Mouse (Mus musculus) gastrocnemius, postnatal 36 days (tissue): ENCODE results near the gene Rab35. TPM values are rescaled to one million over a fixed set of nuclear protein-coding genes. Genes with fewer than 3 reads are reported as not detected.

Experiments used
- DNase-seq, 2 experiments: peaks; one replicate each; pipeline ENCODE4 v3.0.0; 2022
- intact Hi-C: fragments of 180-260 bp; cut with DNase I; formaldehyde crosslinking; loops from one replicate; pipeline ENCODE4 v1.15.1; 2025
- long read RNA-seq, 2 experiments: library from polyadenylated mRNA; stranded (forward); transcript quantifications; one replicate each; pipeline ENCODE4 v2.0.0; 2021
- total RNA-seq, 2 experiments: library from RNA; stranded (reverse); gene quantifications; 2 replicates each; pipeline ENCODE4 v1.2.3; 2021

The Rab35 gene
- total RNA-seq: 10 to 100 TPM; 31.8 to 32.8 TPM
- long read RNA-seq, experiment 1, transcript Rab35-201 (6 exons, 2,820 nt): major isoform, 14 of 17 reads
- long read RNA-seq, experiment 1, partial matches to known transcripts: 1 of 17 reads
- long read RNA-seq, experiment 1, other reads (novel, unspliced or antisense): 2 of 17 reads
- long read RNA-seq, experiment 2, transcript Rab35-201 (6 exons, 2,820 nt): major isoform, 11 of 19 reads
- long read RNA-seq, experiment 2, partial matches to known transcripts: 1 of 19 reads
- long read RNA-seq, experiment 2, other reads (novel, unspliced or antisense): 7 of 19 reads

DNA sequence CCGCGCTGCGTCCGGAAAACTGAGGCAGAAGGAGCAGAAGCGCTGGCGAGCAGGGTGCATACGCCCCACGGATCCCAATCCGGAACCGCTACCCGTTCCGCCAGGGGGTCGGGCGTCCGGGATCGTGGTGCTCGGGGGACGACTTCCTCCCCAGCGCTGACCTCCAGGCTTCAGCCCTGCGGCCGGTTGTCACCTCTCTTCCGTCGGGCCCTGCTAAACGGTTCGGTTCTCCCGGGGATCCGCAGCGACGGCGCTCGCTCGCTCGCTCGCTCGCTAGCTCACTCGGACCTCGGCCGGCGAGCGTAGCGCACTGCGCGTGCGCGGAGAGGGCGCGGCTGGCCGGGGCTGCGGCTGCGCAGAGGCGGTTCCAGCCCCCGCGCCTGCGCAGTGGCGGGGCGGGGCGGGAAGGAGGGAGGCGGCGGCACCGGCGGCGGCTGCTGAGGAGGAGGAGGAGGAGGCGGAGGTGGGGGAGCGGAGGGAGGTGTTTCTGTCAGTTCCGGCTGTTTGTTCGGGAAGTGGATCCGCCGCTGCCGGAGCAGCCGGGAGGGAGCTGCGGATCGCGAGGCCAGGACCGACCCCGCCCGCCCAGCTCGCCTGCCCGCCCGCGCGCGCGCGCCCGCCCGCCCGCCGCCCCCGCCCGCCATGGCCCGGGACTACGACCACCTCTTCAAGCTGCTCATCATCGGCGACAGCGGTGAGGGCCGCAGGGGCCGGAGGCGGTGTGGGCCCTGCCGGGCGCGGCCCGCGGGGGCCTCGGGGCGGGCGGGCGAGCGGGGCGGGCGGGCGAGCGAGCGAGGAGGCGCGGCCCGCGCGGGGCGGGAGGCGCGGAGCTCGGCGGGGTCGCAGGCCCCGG, at the start of gene Rab35:
TSS of gene Rab35 (plus strand) at position 404 of the 853 bp plus-strand sequence.
- DNase-seq: peak; percentile 90 to 92
- intact Hi-C loops: no loop called here

DNA sequence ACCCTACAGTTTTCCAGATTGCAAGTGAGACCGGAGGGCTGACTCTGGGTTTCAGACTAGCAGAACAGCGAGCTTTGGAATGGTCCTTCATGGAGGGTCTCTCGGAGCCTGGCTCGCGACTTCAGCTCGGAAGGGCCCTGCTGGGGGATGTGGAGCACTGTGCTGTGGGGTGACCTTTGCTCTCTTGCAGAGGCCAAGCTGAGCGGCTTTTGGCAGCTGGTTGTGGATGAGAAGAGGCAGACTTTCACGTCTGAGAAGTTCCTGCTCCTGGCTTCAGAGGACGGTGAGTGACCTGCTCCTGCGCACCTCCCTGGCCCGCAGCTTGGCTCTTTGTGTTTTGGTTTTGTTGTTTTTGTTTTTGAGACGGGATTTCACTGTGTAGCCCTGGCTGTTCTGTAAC, 46.1 kb upstream of the Rab35 start:
- DNase-seq: no peak
- intact Hi-C loops: no loop called here

DNA sequence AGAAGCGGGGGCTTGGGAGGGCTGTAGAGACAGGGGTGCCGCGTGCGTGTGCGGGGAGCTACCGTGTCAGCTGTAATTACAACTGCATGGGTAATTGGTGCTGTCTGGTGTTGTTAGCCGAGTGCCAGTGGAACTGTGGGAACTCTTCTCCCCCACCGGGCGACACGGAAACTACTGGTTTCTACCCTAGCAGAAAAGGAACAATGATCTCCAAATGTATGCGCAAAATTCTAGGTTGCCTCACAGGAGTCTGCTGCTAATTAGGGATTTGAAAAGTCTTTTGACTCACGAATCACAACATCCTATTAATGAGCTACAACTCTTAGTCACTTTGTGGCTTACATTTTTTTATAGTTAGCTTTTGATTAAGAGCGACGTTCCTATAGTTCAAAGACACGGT, 45.5 kb upstream of the Rab35 start:
- intact Hi-C loops: no loop called here
- no peak for DNase-seq

DNA sequence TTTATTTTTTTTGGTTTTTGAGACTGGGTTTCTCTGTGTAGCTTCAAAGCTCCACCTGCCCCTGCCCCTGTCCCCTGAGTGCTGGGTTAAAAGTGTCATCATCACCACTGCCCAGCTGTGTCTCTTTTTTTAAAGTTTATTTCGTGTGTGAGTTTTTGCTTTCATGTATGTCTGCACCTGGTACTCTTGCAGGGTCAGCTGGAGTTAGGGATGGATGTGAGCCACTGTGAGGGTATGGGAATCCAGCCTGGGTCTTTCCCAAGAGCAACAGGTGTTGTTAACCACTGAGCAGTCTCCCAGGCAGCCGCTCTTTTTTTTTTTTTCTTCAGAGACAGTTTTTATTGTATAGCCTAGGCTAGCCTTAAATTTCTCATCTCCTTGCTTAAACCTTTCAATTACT, 44.9 kb upstream of the Rab35 start:
- no peak for DNase-seq
- intact Hi-C loops: no loop called here

DNA sequence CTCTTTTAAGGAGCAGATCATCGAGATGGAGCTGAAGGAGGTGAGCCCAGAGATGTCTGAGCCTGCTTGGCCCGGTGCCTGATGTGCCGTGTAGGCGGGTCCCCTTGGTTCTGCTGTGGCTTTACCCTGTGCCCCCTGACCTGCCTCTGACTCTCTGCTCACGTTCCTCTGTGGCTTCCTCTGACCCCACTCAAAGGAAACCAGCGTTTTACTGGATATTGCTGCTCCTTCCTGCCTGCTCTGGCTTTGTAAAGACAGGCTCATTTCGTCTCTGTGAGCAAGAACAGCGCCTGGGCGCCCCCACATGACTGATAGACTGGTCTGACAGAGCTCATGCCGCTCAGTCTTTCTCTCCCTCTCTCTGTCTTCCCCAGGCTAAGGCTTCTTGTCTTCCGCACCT, 40.7 kb upstream of the Rab35 start:
- intact Hi-C loops: no loop called here
- DNase-seq: no peak

DNA sequence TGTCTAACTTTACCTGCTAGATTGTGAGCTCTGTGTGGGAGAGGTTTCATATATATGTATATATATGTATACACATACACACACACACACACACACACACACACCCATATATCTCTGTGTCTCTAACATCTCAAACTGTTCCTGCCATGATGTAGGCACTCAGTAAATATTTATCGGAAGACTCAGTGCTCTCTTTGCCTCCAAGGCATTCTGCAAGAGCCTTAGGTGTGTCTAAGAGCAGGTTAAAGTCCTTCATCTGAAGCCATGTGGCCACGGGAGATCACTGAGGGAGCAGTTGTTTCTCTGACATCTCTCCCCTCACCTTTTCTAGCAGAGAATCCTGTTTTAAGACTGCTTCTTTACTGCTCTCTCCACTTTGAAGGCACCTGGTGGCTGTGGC, 40.2 kb upstream of the Rab35 start:
- no peak for DNase-seq
- intact Hi-C loops: no loop called here

DNA sequence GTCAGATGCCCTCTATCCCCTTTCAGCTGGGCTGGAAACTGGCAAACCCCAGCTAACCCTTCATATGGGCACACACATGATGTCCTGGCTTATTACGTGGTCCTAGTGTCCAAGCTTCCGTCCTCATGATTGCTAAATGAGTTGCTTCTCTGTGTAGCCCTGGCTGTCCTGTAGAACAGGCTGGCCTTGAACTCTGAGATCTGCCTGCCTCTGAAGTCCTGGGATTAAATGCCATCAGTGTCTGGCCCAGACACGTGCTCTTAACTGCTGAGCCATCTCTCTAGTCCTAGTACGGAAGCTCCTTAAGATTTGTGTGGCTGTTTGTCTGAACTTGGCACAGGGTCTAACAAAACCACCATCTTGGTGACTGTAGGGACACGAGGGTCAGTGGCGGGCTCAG, 28.1 kb upstream of the Rab35 start:
- no peak for DNase-seq
- intact Hi-C loops: no loop called here

DNA sequence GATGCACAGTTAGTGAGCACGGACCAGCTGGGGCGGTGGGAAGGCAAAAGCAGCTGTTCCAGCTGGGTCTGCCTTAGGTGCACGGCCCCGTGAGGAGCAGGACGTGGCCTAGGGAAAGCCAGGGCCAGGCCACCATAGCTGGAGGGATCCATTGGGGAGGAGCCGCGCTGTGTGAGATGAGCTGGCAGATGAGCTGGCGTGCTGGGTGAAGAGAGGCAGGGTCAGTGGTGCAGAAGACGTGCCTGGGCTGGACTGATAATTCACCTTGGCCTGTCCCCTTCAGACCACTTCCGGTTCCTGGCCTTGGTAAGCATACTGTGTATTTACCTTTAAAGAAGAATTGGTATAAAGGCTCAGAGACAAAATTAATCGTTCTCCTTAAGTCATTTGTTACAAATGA, 20.1 kb upstream of the Rab35 start:
- no peak for DNase-seq
- intact Hi-C loops: no loop called here

DNA sequence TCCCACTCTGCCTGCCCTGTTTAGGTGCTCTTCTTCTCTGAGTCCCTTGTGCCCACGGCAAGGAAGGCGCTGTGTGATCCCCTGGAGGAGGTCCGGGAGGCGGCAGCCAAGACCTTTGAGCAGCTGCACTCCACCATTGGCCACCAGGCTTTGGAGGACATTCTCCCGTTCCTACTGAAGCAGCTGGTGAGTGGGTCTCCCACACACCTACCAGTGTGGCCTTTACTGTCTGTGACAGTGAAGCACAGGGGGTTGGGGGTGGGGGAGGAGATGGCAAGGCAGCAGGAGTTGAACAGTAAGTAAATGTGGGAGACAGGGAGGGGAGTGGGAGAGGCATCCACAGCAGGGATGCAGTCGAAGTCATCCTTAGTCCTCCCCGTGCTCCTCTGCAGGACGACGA, 18.4 kb upstream of the Rab35 start:
- intact Hi-C loops: no loop called here

DNA sequence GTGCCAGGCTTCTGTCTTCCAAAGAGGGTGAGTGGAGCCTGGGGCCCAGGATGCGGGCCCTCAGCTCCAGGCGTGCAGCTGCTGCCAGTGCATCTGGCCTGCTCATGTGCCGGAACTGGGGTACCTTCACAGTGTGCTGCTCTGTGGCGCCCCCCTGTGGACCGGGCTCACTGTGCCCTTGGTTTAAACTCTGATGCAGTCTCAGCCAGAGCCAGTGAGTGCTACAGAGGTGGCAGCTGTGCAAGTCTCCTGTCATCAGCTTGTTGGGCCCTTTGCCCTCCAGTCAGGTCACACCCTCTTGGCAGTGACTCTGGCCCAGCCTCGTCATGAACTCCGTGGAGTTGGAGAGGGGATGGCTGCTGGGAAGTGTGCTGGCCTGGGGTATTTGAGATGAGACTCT, 16.8 kb upstream of the Rab35 start:
- intact Hi-C loops: no loop called here
- peak; percentile 39 to 62 for DNase-seq

More for the DNA sequence above, 18.4 kb upstream of the Rab35 start:
- DNase-seq: no peak

DNA sequence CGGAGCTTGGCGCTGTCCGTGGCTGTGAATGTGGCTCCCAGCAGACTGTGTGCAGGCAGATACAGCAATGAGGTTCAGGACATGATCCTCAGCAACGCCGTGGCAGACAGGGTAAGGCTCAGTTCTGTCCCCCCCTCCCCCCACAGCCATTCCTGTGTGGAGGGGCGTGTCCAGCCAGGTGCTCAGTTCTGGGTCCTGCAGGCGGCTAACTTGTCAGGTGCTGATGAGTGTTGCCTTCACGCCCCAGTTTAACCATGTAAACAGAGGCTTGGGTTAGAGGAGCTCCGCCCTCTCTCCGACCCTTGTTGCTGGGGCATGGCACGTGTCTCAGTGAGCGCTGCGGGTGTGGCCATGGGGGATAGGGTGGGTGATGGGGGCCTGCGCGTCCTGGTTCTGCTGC, 12.0 kb upstream of the Rab35 start:
- intact Hi-C loops: no loop called here
- DNase-seq: no peak

DNA sequence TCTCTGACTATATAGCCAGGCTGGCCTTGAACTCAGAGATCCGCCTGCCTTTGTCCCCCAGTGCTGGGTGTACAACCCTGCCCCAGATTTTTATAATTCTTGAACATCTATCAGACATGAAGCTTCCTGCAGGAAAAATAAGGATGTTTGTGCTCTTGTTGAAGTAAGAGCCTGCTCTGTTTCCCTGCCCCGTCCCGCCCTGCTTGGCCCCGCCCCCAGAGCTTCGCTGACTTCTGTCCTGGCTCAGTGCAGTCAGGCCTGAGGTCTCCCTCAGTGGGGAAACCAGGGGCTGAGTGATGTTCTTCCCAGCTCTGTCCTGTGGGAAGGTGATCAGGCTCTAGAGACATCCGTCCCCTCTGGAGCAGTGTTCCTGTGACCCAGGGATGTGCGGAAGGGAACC, 9.0 kb upstream of the Rab35 start:
- no peak for DNase-seq
- intact Hi-C loops: no loop called here

DNA sequence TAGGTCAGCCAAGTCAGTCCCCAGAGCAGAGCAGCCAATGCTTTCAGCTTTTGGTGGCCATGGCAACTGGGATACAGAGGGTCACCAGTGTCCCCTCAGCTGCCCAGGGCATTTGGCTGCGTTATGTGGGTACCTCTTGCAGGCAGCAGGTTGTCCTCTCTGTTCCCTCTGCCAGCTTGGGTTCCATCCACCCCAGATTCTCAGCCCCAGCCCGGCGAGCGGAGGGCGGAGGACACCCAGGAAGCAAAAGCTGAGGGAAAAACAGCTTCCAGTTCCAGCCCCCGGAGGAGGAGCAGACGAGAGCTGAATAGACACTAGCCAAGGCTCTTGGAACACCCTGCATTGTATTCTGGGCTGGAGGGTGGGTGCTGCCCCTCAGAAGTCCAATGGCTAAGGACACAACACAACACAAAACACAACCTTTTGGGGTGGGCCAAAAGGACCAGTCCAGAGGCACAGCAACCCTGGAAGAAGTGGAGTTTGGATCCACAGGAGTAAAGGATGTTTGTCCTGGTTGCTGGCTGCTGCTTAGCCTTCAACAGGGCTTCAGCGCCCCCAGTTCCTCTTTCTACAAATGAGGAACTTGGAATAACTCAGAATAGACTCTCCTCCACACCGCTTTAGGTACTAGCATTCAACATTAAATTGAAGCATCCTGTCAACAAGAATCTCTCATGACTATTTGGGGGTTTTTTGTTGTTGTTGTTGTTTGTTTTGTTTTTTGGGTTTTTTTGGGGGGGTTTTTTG, 7.8 kb upstream of the Rab35 start:
- DNase-seq: no peak
- intact Hi-C loops: no loop called here

DNA sequence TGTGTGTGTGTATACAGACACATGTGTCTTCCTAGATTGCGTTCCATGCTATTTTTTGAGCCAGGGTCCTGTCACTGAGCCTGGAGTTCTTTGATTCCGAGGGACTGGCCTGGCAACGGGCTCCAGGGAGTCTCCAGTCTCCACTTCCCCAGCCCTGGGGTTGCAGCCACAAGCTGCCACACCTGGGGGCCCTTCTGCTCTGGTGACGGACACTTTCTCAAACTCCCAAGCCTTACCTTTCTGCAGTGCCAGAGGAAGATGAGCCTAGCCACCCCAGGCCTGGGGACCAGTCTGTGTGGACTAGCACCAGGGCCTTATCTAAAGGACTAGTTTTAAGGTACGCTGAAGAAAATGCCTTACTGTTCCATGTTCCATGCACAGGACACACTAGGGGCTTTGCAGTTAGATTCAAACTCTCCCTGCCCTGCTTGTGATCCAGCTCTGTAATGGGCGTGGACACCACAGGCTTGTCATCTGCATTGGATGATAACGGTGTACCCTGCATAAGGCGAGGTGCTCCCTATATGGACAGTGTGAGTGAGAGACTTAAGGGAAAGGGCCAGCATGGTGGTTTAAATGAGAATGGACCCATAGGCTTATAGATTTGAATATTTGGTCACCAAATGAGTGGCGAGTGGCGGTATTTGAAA, 5.3 kb upstream of the Rab35 start:
- intact Hi-C loops: no loop called here
- no peak for DNase-seq

DNA sequence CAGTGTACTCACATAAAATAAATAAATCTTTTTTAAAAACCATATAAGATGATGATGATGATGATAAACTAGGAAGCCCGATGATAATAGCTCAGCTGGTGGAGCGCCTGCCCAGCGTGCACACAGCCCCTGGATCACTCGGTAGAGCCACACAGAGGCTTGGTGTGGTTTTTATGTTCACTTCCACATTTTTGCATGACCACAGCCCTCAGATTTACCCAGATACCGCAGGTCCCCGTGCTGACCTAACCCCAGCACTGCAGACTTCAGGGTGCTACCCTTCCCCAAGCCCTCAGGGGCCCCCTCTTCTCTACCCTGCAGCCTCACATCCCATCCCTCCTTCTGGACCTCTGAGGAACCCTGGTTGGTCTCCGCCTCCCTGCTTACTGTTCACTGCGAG, 3.6 kb upstream of the Rab35 start:
- intact Hi-C loops: no loop called here
- no peak for DNase-seq

DNA sequence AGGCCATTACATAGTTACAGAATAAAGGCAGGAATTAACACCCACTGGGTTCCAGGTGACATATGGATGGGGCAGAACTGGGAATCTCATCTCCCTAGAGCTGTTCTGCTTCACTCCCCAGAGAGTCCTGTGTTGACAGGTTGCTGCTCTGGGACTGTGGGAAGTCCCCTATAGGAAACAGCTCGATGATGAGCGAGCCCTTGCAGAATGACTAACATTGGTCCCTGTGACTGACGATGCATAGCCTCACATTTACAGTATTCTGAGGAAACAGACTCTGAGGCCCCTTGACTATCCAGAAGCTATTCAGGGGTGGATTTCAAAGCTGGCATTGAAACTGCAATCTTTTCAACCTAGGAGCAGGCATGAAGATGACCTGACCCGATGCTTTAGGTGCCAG, 2.0 kb upstream of the Rab35 start:
- DNase-seq: no peak
- intact Hi-C loops: no loop called here

DNA sequence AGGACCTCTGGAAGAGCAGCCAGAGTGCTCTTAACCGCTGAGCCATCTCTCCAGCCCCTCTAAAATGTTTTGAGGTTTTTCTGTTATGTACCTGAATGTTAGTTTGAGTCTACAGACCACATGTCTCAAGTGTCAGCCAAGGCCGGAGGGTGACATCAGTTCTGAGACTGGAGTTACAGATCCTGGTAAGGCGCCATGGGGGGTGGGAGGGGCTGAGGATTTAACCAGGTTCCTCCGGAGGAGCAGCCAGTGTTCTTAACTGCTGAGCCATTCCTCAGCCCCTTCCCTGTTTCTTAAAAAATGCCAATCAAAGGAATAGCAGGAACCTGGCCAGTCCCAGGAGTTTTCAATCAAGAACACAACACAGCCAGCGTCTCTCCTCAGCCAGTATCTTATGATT, 1.4 kb upstream of the Rab35 start:
- no peak for DNase-seq
- intact Hi-C loops: no loop called here

DNA sequence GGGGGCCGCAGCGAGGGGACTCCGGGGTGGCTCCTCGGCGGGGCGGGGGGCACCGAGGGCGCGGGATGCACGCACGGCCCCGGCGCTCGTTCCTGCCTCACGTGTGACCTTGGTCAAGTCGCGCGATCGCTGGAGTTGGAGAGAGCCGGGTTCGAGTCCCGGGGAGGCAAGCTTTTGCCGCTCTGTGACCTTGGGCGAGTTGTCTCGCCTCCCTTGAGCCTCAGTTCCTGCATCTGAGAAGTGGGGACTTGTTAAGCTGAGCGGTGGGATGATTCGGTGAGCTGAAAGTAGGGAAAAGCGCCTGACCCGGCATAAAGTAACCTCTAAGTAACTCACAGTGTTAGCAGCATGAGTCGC, 628 bp downstream of the Rab35 start:
- DNase-seq: no peak
- intact Hi-C loops: no loop called here

DNA sequence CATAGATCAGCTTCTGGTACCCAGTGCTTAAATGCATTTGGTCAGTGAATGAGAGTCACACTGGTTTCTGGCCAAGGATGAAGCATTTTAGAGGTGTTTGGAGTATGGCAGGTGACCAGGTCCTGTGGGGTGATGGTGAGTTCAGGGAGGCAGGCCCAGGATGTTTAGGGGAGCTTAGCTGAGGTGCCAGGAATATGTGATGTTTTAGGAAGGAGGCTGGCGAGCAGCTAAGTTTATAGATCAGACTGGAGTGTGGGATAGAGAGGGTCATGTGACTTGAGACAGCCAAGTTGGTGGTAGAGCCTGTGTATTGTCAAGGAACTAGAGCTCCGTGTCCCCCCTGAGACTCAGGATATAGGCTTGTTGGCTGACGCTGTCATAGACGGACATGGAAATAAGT, 1.4 kb downstream of the Rab35 start:
- intact Hi-C loops: no loop called here
- no peak for DNase-seq

DNA sequence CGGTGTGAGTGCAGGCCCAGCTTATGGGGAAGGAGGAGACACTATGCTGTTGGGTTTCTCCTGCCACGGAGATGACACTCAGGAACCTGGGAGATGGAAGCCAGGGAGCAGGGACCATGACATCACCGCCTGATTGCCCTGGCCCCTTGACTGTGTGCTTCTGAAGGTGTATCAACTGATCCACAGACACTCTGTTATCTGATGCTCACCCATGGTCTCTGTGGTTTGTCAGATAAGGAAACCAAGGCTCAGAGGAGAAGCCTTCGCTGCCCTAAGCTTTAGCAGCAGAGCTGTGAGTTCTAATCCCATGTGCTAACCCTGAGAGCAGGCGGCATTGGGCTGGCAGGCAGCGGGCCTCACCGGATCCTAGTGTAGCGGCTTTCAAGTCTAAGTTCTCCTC, 2.3 kb downstream of the Rab35 start:
- DNase-seq: no peak
- intact Hi-C loops: no loop called here

DNA sequence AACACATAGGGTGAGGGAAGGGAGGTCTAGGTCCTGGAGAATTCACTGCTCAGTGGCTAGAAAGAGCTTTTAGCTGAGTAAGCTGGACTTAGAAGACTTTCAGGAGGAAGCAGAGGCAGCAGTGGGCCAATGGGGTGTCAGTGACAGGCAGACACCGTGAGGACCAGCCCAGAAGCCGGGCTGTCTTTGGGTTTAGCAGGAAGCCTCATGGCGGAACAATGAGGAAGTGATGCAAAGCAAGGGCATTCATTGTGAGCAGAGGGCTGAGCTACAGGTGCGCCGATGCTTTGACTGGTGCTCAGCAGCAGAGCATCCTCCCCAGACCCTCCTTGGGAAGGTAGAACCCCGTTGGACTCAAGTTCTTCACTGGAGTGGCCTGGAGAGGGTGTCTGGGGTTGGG, 3.8 kb downstream of the Rab35 start:
- DNase-seq: no peak
- intact Hi-C loops: no loop called here
